Mouse (Mus musculus): ENCODE data around the gene Sncb.

- TF ChIP-seq CTCF (IDR thresholded peaks at IDR 0.05; ENCODE audit: borderline replicate concordance, control insufficient read depth, extremely low read depth, insufficient read depth, low read length, poor library complexity), result no peak
- no peak for TF ChIP-seq POLR2A (IDR thresholded peaks at IDR 0.05; ENCODE audit: control insufficient read depth, extremely low read depth, insufficient read depth, low read length, poor library complexity)
Measured at GRCm38 (mm10) chr13:54723143-54723542, 43.3 kb downstream of the Sncb start.
